Mouse (Mus musculus) left cerebral cortex, postnatal 36 days (tissue): ENCODE results near the gene Myt1. TPM values are rescaled to one million over a fixed set of nuclear protein-coding genes. Genes with fewer than 3 reads are reported as not detected.

Source experiments
- DNase-seq, 2 experiments: peaks; one replicate each; pipeline ENCODE4 v3.0.0; 2021 to 2022; ENCODE audit warnings: low spot score in 2 of 2, mixed read lengths in 1 of 2
- intact Hi-C: fragments of 180-260 bp; cut with DNase I; formaldehyde crosslinking; loops from one replicate; pipeline ENCODE4 v1.15.1; 2025
- total RNA-seq, 2 experiments: library from RNA; stranded (reverse); gene quantifications; 2 replicates each; pipeline ENCODE4 v1.2.3; 2021

Gene Myt1
- 10 to 100 TPM; 11.7 to 29.5 TPM for total RNA-seq

DNA sequence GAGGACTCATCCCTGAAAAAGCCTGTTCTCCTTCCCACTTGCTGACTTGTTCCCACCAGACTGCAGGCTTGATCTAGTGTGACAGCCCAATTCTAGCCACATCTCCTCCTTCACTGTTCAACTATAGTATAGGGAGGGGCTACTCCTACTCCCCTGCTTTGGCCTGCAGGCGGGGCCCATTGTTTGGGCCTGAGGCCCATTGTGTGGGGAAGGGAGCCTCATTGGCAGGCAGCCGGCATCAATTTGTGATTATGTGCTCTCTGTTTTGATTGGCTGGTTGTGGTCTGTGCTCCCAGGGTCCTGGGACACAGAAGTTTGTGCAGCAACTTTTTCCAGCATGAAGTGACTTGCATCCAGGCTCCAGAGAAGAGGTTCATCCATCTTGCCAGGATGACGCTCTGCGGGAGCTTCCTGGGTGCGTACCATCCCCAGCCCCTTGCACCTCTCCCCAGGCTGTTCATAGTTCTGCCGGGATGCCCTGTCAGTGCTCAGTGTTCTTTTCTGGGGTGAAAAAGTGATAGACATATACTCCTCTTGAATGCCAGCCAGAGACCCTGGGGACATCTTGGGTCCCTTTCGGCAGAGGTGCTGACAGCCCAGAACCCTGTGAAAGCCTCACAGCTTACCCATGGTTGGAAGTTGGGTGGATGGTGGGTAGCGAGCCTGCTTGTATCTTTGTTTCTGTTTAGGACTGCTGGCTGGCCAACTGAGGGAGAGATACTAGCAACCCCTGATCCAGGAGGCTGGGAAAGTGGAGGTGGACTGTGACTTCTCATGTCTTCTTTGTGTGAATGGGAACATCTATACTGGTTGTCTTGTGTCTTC lies at the start of gene Myt1:
Gene Myt1, plus strand, starts transcription at position 327 of the 825 bp plus-strand sequence.
- intact Hi-C loops: no loop called here
- no peak for DNase-seq

DNA sequence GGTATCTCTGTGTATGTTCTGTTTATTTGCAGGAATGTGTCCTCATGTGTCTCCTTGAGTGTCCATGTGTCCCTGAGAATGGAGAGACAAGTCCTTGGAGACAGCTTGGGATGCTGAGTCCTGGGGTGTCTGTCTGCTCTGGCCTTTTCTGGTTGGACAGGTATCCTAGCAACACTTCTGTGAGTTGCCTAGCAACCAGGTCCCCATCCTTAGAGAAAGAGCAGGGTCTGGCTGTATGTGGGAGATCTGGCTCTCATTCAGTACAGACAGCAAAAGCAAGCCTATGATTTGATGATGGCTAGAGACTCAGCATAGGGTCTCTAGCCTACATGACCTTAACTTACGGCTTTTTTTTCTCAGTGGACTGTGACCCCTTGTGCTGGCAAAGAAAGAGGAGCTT lies 49.4 kb upstream of the Myt1 start:
- intact Hi-C loops: no loop called here
- DNase-seq: peak; percentile 53 to 58

GRCm38 (mm10) chr2:181714903-181715326 lies 48.2 kb upstream of the Myt1 start, which contains the start of gene Oprl1:
TSS of gene Oprl1 (plus strand) at chr2:181715016.
- intact Hi-C loops: no loop called here
- DNase-seq: peak; percentile 68 to 75

DNA sequence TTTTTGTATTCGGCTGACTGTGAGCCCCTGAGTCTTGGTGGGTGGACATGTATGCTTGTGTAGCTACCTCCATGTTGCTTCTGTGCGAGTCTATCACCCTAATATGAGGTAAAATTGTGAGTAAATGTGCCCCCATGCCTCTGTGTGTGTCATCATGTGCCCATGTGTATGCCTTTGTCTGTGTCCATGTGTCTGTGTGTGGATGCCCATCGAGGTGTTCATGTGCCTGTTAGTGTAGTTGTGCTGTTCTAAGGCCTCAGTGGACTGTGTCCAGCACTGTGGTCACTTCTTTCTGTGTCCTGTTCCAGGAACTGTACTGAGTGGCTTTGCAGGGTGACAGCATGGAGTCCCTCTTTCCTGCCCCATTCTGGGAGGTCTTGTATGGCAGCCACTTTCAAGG lies 47.8 kb upstream of the Myt1 start:
- DNase-seq: no peak
- intact Hi-C loops: no loop called here

GRCm38 (mm10) chr2:181716991-181717390 lies 46.1 kb upstream of the Myt1 start:
- intact Hi-C loops: no loop called here
- DNase-seq: no peak

DNA sequence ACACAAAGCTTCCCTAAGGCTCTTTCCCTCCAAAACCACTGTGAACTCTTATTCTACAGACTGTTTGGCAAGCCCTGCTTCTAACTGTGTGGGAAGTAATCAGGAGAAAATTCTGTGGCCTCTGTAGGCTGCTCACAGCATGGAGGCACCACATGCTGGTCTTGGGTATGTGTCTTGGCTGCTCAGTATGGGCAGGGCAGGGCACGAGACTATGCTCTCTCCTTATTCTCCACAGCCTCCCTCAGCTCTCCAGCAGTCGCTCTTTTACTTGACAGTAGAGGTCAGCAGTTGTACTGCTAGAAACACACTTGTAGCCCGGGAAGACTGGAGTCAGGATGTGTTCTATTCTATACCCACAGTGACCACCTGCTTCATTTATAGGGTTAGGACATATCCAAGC lies 43.1 kb upstream of the Myt1 start:
- intact Hi-C loops: loop anchor here (10.0 kb wide), 1 partner anchor 115 kb away; the partner anchor contains the start of gene Pcmtd2
- no peak for DNase-seq

DNA sequence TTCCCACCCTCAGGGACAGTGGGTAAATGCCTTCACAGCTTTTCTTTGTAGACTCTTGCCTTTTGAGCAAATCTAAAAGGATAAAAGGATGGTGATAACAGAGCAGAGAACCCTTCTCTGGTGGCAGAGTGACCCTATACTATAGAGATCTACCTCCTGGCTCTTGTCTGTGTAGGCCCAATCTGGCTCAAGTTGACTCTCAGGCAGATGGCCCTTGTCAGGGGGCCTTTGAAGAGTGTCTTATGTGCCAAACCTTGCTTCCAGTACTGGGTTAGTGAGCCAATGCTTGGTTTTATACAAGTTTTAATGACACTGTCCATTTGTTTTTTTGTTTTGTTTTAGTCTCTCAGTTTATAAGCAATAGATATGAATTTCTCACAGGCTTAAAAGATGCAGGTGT lies 41.9 kb upstream of the Myt1 start:
- intact Hi-C loops: loop anchor here (10.0 kb wide), 1 partner anchor 114 kb away; the partner anchor contains the start of gene Pcmtd2
- no peak for DNase-seq

DNA sequence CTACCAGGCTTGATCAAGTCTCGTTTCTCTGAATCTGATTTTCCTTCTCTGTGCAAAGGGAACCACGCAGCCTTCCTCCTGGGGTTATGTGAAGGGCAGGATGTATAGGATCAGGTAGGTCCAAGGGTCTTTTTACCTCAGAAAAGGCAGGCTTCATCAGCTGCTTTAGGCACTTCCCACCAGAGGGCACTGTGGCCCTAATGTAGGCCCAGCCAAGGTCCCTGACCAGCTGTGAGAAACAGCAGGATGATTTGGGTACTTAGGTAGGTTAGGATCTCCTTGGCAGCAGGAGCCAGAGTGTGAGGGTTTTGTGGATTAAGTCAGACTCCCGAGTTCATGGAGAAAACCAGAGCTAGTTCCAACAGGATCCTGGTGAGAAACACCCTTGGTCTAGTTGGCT lies 40.9 kb upstream of the Myt1 start:
- intact Hi-C loops: loop anchor here (1.0 to 10.0 kb wide), 2 partner anchors 113 to 145 kb away; partner anchors contain the start of gene Pcmtd2
- DNase-seq: no peak

DNA sequence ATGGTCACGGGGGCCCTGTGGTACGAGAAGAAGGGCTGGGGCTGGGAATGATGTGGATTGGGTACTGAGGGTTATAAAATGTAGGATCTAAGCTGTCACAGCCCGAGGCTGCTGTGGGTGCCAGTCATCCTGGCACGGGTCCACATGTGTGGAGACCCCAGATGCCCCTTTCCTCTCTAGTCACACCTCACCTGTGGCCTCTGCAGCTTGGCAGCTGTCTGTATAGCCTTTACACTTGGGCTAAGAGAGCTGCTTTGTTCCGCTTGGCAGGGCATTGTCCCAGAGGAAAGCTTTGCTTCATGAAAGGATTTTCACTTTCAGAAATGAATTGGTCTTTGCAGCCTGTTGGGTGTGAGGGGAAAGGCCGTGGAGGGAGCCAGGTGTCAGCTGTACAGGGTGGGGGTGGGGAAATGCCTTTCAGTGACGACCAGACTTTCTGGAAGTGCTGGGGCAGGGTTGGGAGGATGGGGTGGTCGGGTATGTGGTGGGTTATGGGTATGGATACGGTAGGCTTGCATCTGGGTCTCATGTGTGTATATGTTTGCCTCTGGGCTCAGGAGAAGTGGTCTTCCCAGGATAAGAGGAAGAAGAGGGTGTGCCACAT lies 35.4 kb upstream of the Myt1 start:
- intact Hi-C loops: loop anchor here (10.0 kb wide), 1 partner anchor 107 kb away; the partner anchor contains the start of gene Pcmtd2
- DNase-seq: no peak

DNA sequence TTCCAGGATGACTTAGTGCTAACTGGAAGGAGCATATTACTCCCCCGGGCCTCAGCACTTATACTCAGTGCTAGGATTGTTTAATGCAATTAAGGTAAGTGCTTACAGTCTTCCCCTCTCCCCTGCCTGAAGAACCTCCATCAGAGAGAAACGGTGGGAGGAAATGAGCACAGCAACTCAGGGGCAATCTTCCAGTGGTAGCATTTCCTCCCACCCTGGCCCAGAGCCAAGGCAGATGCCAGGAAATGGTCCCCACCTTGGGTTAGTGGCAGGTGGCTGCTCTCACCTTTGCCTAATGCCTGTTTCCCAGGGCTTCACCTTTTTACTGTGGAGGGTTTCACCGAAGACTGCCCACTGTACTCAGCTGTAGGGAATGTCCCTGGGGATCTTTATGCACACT lies 33.1 kb upstream of the Myt1 start:
- DNase-seq: no peak
- intact Hi-C loops: no loop called here

- intact Hi-C loops: no loop called here
- no peak for DNase-seq
Observed at GRCm38 (mm10) chr2:181752626-181753025, 10.5 kb upstream of the Myt1 start.

DNA sequence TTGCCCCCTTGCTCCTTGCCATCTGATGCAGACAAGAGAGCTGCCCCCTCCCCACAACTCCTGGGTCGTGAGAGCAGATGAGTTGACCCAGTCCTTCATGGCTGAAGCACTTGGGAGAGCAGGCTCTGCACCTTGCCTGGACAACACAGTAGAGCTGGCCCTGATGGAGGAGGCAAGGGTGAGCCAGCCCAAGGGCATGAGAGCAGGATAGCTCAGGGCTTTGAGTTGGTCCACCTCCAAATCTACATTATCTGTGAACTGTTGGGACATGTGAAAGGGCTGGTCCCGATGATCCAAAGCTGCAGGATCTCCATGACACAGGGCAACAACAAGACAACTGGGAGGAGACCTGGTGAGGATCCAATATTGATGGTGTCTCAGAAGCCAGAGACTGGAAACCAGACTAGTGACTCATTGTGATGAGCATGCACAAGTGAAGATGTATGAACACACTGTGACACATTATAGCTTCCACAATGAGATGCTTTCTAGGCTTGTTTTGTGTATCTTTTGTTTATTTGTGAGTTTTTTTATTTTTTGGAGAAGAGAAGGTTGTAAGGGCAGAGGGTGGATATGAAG lies 4.9 kb upstream of the Myt1 start:
- intact Hi-C loops: no loop called here
- no peak for DNase-seq

DNA sequence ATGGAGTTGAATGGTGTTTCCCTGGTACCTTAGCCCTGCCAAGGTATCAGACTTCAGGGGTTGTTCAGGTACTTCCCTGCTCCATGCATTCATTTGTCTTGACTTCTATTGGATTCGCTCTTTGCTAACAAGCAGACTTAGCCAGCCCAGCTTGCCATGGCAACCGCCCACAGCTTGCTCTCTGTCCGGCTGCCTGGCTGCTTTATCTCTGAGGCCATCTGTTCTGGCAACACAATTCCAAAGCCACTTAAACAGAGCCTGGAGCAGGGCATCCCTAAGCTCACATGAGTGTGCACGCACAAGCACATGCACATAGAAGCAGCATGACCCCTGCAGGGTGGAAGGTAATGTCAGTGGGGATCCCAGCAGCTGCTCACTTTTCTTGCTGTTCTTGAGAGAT lies 4.1 kb upstream of the Myt1 start:
- intact Hi-C loops: no loop called here
- DNase-seq: peak; percentile 48 to 52

GRCm38 (mm10) chr2:181763886-181764527 lies 875 bp downstream of the Myt1 start:
- intact Hi-C loops: no loop called here

DNA sequence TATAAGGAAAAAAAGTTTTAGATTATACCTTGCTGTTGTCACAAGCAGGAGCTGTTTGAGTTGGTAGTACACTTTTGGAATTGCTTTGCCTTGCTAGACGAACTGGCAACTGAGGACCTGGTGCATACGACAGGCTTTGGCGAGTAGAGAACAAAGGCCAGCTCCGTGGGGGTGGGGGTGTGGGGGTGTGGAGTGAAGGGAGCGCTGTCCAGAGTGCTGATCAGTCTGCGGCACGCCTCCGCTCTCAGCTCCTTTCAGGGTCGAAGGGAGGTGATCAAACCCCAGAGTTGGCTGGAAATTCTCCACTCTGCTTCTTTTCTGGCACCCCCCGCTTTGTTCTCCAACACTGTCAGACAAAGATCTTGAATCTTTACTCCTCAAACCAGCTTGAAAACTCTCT lies 1.5 kb downstream of the Myt1 start:
- no peak for DNase-seq
- intact Hi-C loops: no loop called here

More at GRCm38 (mm10) chr2:181763886-181764527, 875 bp downstream of the Myt1 start:
- no peak for DNase-seq

- intact Hi-C loops: no loop called here
- no peak for DNase-seq
Observed at GRCm38 (mm10) chr2:181765251-181765650, 2.1 kb downstream of the Myt1 start.

GRCm38 (mm10) chr2:181766672-181767557 lies 3.8 kb downstream of the Myt1 start:
- intact Hi-C loops: no loop called here
- peak; percentile 23 to 38 for DNase-seq

GRCm38 (mm10) chr2:181768451-181768850 lies 5.3 kb downstream of the Myt1 start:
- intact Hi-C loops: no loop called here
- no peak for DNase-seq

DNA sequence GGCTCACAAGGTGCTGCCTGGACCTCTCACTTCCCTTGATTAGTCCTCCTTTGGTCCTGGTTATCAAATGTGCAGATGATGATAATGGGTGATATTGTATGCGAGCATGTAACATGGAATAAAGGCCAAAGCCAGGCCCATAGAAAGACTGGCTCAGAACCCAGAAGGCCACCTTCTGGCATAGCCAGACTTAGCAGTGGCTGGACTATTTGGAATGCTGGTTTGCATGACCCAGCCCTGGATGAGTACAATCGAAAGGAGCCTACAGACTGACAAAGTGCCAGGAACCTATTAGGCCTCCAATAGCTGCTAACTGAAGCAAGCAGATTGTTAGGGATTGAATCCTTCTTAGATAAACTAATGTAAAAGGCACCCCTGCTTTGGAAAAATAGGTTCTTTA lies 6.3 kb downstream of the Myt1 start:
- intact Hi-C loops: no loop called here
- DNase-seq: no peak
